Mouse (Mus musculus): ENCODE results near the gene Baiap2l2. TPM values are rescaled to one million over a fixed set of nuclear protein-coding genes. Genes with fewer than 3 reads are reported as not detected.
A peak's percentile ranks its signal among the peaks of the same experiment; 100 is the strongest.

Gene Baiap2l2
- polyA plus RNA-seq, 1 experiment, result not detected

DNA sequence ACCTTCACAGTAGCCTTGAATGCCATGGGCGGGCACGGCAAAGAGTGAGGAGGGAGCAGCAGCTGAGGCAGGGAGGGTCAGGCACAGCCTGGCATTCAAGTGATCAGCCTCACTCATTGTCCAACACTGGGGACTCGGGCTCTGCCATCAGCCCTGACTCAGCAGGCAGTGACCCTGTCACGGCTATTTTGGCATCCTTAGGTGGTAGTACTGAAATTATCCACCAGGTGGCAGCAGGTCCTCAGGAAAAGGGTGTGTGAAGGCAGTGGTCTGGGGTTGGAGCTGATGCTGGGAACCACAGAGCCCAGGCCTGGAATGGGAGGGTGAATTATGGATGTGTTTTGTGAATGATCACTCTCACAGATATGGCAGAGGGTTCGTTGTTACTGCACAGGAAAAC lies 60.7 kb downstream of the Baiap2l2 start:
- Histone ChIP-seq H3K27ac (ENCODE audit: insufficient read depth, low read length) (no peak overlapping the region), H3K4me1 (ENCODE audit: control insufficient read depth, insufficient read depth, low read length) (no peaks in the 10 kb centered on the region), H3K4me3 (ENCODE audit: insufficient read depth, low read length) (no peak overlapping the region)
- TF ChIP-seq CTCF (IDR thresholded peaks at IDR 0.05; ENCODE audit: borderline replicate concordance, insufficient read depth, low read length) (peak; percentile 57), POLR2A (IDR thresholded peaks at IDR 0.05; ENCODE audit: low read depth, low read length) (no peak)

DNA sequence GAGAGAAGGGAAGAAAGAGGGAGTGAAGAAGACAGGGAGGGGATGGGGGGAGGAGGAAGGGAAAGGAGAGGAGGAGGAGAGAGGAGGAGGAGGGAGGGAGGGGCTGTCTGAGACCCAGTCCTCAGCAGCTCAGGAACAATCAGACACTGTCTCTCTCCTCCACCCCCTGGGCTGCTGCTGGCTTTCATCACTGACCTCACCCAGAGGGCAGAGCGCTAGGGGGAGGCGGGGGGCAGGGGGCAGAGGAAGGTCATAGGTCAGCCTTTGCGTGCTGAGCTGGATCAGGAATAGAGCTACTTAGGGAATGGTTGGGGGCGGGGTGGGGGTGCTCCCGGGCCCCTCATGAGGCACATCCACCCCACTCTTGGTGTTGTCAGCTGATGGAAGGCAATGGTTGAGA lies 61.7 kb downstream of the Baiap2l2 start:
- TF ChIP-seq POLR2A (IDR thresholded peaks at IDR 0.05; ENCODE audit: low read depth, low read length) (no peak), CTCF (IDR thresholded peaks at IDR 0.05; ENCODE audit: borderline replicate concordance, insufficient read depth, low read length) (no peak)

DNA sequence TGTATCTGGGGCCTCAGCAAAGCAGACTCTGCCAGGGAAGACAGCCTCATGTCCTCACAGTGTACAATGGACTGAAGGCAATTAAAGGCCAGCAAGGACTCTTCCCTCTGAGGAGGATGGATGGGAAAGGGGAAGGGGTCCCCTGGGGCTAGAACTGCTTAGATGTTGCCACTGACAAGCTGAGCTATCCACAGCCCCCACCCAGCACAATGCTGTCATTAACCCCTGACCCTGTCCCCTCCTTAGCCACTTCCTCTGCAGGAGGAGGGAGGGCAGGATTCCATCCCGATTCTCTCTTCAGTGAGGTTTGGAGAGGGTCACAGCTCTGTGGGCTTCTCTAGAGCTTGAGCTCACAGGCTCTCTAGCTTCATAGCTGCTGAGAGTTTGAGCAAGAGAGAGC lies 65.8 kb downstream of the Baiap2l2 start:
- no peak for TF ChIP-seq POLR2A (IDR thresholded peaks at IDR 0.05; ENCODE audit: low read depth, low read length)
- TF ChIP-seq CTCF (IDR thresholded peaks at IDR 0.05; ENCODE audit: borderline replicate concordance, insufficient read depth, low read length), result no peak
- H3K27ac ChIP-seq (ENCODE audit: insufficient read depth, low read length), result no peak overlapping the region
- no peak overlapping the region for H3K4me3 ChIP-seq (ENCODE audit: insufficient read depth, low read length)
- H3K4me1 ChIP-seq (ENCODE audit: control insufficient read depth, insufficient read depth, low read length), result no peaks in the 10 kb centered on the region

More for the DNA sequence above, 61.7 kb downstream of the Baiap2l2 start:
- H3K4me1 ChIP-seq (ENCODE audit: control insufficient read depth, insufficient read depth, low read length), result no peaks in the 10 kb centered on the region
- no peak overlapping the region for H3K4me3 ChIP-seq (ENCODE audit: insufficient read depth, low read length)
- no peak overlapping the region for H3K27ac ChIP-seq (ENCODE audit: insufficient read depth, low read length)

DNA sequence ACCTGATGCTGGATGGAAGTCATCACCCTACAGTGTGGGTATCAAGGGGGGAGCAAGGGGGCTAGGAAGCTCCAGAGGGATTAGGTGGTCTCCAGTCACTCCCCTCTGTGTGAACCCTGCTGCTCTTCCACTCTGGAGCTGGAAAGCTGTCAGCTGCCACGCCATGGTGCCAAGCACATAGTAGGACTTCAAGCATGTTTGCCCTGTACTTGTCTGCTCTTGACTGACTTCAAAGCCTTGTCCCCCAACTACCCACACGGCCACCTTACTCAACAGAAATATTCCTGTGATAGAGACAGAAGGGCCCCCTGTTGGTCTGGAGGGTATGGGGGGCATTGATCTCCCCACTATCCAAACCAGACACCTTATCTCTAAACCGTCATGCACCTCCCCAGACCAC lies 69.1 kb downstream of the Baiap2l2 start:
- H3K4me3 ChIP-seq (ENCODE audit: insufficient read depth, low read length), result no peak overlapping the region
- H3K27ac ChIP-seq (ENCODE audit: insufficient read depth, low read length), result no peak overlapping the region
- TF ChIP-seq CTCF (IDR thresholded peaks at IDR 0.05; ENCODE audit: borderline replicate concordance, insufficient read depth, low read length) (no peak), POLR2A (IDR thresholded peaks at IDR 0.05; ENCODE audit: low read depth, low read length) (no peak)
- H3K4me1 ChIP-seq (ENCODE audit: control insufficient read depth, insufficient read depth, low read length), result no peaks in the 10 kb centered on the region

DNA sequence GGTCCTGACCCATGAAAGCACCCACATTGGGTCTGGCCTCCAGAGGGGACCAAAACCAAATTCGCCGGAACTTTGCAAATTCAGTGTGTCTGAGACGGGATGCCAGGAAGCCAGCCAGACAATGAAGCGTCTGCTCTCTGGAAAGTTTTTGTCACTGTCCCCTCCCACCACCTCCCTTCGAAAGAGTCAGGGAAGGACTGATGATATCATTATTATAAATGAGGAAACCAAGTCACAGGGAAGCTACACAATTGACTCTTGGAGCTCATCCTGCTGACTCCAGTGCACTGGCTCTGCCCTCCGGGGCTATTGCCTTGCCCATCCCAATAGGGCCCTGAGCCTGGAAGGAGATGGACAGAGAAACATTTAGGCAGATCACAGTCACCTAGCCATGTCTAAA lies 71.7 kb downstream of the Baiap2l2 start:
- TF ChIP-seq POLR2A (IDR thresholded peaks at IDR 0.05; ENCODE audit: low read depth, low read length) (no peak), CTCF (IDR thresholded peaks at IDR 0.05; ENCODE audit: borderline replicate concordance, insufficient read depth, low read length) (no peak)
- no peak overlapping the region for H3K4me3 ChIP-seq (ENCODE audit: insufficient read depth, low read length)
- H3K4me1 ChIP-seq (ENCODE audit: control insufficient read depth, insufficient read depth, low read length), result no peaks in the 10 kb centered on the region
- H3K27ac ChIP-seq (ENCODE audit: insufficient read depth, low read length), result no peak overlapping the region

DNA sequence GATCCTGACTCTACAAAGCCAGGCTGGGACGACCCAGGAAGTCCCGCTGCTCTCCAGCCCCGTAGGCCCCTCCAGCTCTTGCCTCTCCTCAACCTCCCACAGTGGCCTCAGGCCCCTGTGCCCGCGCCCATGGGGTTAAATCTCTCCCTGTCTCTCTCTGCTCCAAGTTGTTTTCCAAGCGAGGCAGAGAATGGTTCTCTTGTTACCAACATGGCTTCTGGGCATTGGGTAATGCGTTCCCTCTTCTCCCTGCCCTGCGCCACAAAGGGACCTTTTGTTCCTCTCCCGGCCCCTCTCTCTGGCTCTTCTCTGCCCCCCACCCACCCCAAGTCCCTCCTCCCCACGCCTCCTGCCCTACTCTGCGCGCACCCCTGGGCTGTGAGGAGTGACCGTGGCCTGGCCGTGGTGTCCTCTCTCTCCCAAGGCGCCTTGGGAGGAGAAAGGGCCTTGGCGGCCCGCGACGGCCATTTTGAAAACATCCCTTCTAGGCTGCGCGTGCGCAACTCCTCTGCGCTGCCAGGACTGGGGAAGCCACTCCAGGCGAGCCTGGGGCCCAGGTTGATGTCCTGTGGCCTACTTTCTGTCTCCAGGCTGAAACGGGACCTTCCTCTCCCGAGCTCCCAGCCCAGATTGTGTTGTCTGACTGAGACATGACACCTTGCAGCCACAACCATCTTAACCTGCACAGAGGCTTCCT lies 72.4 kb downstream of the Baiap2l2 start:
- Histone ChIP-seq H3K4me3 (ENCODE audit: insufficient read depth, low read length) (no peak overlapping the region), H3K27ac (ENCODE audit: insufficient read depth, low read length) (no peak overlapping the region), H3K4me1 (ENCODE audit: control insufficient read depth, insufficient read depth, low read length) (no peaks in the 10 kb centered on the region)
- TF ChIP-seq CTCF (IDR thresholded peaks at IDR 0.05; ENCODE audit: borderline replicate concordance, insufficient read depth, low read length) (no peak), POLR2A (IDR thresholded peaks at IDR 0.05; ENCODE audit: low read depth, low read length) (no peak)

DNA sequence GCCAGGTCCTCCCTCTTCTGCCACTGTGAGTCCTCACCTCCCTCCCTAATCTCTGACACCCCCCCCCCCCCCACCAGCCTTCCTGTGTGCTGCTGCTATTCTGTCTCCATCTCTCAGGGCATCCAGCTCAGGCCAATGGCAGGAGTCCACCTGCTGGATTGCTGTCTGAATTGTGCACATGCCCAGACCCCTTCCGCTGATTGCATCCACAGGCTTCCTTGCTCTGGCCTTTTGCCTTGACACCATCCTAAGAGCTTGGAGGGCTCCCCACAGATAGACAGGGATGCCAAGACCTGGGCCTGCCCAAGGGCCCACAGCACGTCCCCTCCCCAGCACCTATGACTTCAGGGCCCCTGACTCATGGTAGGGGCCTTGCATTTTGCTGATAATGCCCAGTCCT lies 75.0 kb downstream of the Baiap2l2 start:
- H3K4me1 ChIP-seq (ENCODE audit: control insufficient read depth, insufficient read depth, low read length), result no peaks in the 10 kb centered on the region
- TF ChIP-seq CTCF (IDR thresholded peaks at IDR 0.05; ENCODE audit: borderline replicate concordance, insufficient read depth, low read length) (no peak), POLR2A (IDR thresholded peaks at IDR 0.05; ENCODE audit: low read depth, low read length) (no peak)
- no peak overlapping the region for H3K4me3 ChIP-seq (ENCODE audit: insufficient read depth, low read length)
- H3K27ac ChIP-seq (ENCODE audit: insufficient read depth, low read length), result no peak overlapping the region

DNA sequence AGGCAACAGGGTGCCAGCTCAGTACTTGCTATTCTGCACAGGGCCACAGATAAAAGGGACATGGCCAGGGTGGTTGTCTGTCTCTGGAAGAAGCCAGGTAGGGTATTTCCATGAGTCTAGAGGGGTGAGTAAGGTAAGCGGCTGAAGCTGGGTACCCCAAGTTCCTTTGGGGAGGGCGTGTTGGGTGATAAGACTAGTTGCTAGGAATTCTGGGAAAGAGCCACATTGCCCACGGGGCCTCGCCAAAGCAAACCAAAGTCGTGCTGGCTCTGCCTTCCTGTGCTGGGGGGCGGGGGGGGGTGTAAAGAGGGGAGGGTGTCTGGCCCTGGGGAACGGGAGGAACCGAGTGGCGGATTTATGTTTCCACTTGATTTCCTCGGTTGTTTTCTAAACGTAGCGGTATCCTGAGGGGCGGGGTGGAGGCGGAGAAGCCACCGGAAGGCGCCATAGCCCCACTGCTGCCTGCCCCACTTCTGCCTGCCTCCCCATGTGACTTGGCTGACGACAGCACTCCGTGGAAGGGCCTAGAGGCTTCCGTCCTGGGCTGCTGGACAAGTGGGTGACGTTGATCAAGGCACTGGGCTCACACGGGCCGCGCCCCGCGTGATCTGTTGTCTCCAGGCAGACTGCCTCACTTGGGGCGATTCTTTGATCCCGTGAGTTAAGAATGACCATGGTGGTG lies 76.4 kb downstream of the Baiap2l2 start:
- H3K27ac ChIP-seq (ENCODE audit: insufficient read depth, low read length), result no peak overlapping the region

DNA sequence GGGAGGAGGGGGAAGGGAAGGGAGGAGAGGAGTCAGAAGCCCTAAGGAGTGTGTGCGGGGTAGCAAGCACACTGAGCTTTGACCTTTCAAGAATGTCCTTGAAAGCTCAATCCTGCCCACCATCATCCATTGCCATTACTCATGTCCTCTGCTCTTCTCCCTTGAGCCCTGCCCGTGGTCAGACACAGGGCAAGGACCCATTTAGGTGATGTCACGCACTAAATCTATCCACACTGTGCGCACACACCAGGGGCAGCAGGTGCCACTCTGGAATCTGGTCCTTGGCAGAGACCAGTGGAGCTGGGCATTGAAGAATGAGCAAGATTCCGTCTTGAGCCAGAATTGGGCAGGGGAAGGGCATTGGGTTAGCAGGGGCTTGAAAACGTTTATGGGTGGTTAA lies 77.1 kb downstream of the Baiap2l2 start:
- Histone ChIP-seq H3K4me1 (ENCODE audit: control insufficient read depth, insufficient read depth, low read length) (no peaks in the 10 kb centered on the region), H3K4me3 (ENCODE audit: insufficient read depth, low read length) (no peak overlapping the region), H3K27ac (ENCODE audit: insufficient read depth, low read length) (no peak overlapping the region)
- TF ChIP-seq POLR2A (IDR thresholded peaks at IDR 0.05; ENCODE audit: low read depth, low read length) (no peak), CTCF (IDR thresholded peaks at IDR 0.05; ENCODE audit: borderline replicate concordance, insufficient read depth, low read length) (no peak)

More for the DNA sequence above, 76.4 kb downstream of the Baiap2l2 start:
- no peak overlapping the region for H3K4me3 ChIP-seq (ENCODE audit: insufficient read depth, low read length)
- no peaks in the 10 kb centered on the region for H3K4me1 ChIP-seq (ENCODE audit: control insufficient read depth, insufficient read depth, low read length)
- TF ChIP-seq POLR2A (IDR thresholded peaks at IDR 0.05; ENCODE audit: low read depth, low read length) (no peak), CTCF (IDR thresholded peaks at IDR 0.05; ENCODE audit: borderline replicate concordance, insufficient read depth, low read length) (no peak)

Other genes starting within 250 kb of the Baiap2l2 start
- not detected in 2 replicates for gene Galr3, start 243.7 kb downstream of the Baiap2l2 start, polyA plus RNA-seq (2011; ENCODE audit: insufficient read length, low read depth, missing spikeins)
- gene Ankrd54, start 222.6 kb downstream of the Baiap2l2 start, polyA plus RNA-seq (2011; ENCODE audit: insufficient read length, low read depth, missing spikeins), result 10.4 and 13.8 TPM in 2 replicates
- gene Eif3l, start 210.4 kb downstream of the Baiap2l2 start, polyA plus RNA-seq (2011; ENCODE audit: insufficient read length, low read depth, missing spikeins), result 247 and 268 TPM in 2 replicates
- 17.0 and 27.4 TPM in 2 replicates for gene Micall1, start 176.6 kb downstream of the Baiap2l2 start, polyA plus RNA-seq (2011; ENCODE audit: insufficient read length, low read depth, missing spikeins)
- 82.7 and 96.6 TPM in 2 replicates for gene Polr2f, start 144.5 kb downstream of the Baiap2l2 start, polyA plus RNA-seq (2011; ENCODE audit: insufficient read length, low read depth, missing spikeins)
- 1.7 and 2.2 TPM in 2 replicates for gene 1700088E04Rik, start 144.3 kb downstream of the Baiap2l2 start, polyA plus RNA-seq (2011; ENCODE audit: insufficient read length, low read depth, missing spikeins)
- 1.0 TPM in 1 of 2 replicates, not detected in the other for gene Sox10, start 120.3 kb downstream of the Baiap2l2 start, polyA plus RNA-seq (2011; ENCODE audit: insufficient read length, low read depth, missing spikeins)
- gene Pick1, start 56.4 kb downstream of the Baiap2l2 start, polyA plus RNA-seq (2011; ENCODE audit: insufficient read length, low read depth, missing spikeins), result 11.7 and 15.2 TPM in 2 replicates
- gene Gm49486, start 56.1 kb downstream of the Baiap2l2 start, polyA plus RNA-seq (2011; ENCODE audit: insufficient read length, low read depth, missing spikeins), result 0.72 and 0.77 TPM in 2 replicates
- gene Slc16a8, start 30.8 kb downstream of the Baiap2l2 start, polyA plus RNA-seq (2011; ENCODE audit: insufficient read length, low read depth, missing spikeins), result not detected in 2 replicates
- 7.4 and 11.3 TPM in 2 replicates for gene Pla2g6, start 42.9 kb upstream of the Baiap2l2 start, polyA plus RNA-seq (2011; ENCODE audit: insufficient read length, low read depth, missing spikeins)
- gene Maff, start 61.1 kb upstream of the Baiap2l2 start, polyA plus RNA-seq (2011; ENCODE audit: insufficient read length, low read depth, missing spikeins), result 11.7 and 13.8 TPM in 2 replicates
- 82.2 and 98.9 TPM in 2 replicates for gene Tmem184b, start 118.0 kb upstream of the Baiap2l2 start, polyA plus RNA-seq (2011; ENCODE audit: insufficient read length, low read depth, missing spikeins)
- gene Csnk1e, start 170.0 kb upstream of the Baiap2l2 start, polyA plus RNA-seq (2011; ENCODE audit: insufficient read length, low read depth, missing spikeins), result 62.7 and 78.9 TPM in 2 replicates
- 0.72 and 1.4 TPM in 2 replicates for gene Kcnj4, start 219.7 kb upstream of the Baiap2l2 start, polyA plus RNA-seq (2011; ENCODE audit: insufficient read length, low read depth, missing spikeins)
- gene Kdelr3, start 230.9 kb upstream of the Baiap2l2 start, polyA plus RNA-seq (2011; ENCODE audit: insufficient read length, low read depth, missing spikeins), result 136 and 146 TPM in 2 replicates

All from embryonic fibroblast, embryonic 13.5 days (primary cell).